Mouse (Mus musculus) Muller cell, postnatal 12 days (primary cell): ENCODE measurements at regions not wholly inside any gene's neighbourhood (a gene's known extent, or its start where the extent isn't known, plus 50 kb on each side); places are given as distances from the start of the nearest gene placed in this dataset.

Source experiments
- DNase-seq: peaks from one replicate; pipeline ENCODE4 v3.0.0-alpha.2; 2015; ENCODE audit errors: inconsistent ontology term

GRCm38 (mm10) chrX:92791023-92791346, 191.6 kb upstream of the Mageb18 start:
- no peak for DNase-seq

DNA sequence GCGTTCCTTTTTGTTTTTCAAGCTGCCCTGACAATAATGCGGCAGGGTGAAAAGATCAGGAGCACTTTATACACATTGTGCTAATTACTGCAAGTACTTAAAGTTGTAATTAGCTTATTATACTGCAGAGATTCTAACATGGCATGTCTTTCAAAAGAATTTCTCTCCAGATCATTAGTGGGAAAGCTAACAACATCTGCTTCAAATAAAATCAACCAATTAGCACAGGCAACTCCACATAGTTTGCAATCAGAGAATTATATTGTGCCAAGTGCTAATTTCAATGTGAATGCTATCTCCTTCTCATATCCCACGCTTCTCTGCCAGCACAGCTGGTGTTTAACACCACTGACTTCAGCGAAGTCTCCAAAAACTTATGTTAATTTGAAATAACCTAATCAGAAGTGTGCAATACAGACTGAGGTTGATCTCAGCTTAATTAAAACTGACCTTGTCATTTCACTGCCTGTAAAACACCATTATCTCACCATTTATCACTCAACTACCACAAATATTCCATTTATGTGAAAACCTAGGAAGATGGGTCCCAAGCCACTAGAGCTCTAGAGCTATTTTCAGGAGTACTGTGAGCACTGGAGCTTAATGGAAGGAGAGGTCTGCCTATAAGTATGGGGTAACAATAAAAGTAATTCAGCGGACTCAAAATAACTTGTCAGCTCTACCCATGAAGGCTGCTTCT, 191.1 kb upstream of the Mageb18 start:
- DNase-seq = peak; percentile 83

GRCm38 (mm10) chrX:92786814-92787213, 187.4 kb upstream of the Mageb18 start:
- DNase-seq = peak; percentile 12

GRCm38 (mm10) chrX:92740026-92740425, 140.7 kb upstream of the Mageb18 start:
- no peak for DNase-seq

- no peak for DNase-seq
Observed at GRCm38 (mm10) chrX:92710279-92710678, 110.9 kb upstream of the Mageb18 start.

DNA sequence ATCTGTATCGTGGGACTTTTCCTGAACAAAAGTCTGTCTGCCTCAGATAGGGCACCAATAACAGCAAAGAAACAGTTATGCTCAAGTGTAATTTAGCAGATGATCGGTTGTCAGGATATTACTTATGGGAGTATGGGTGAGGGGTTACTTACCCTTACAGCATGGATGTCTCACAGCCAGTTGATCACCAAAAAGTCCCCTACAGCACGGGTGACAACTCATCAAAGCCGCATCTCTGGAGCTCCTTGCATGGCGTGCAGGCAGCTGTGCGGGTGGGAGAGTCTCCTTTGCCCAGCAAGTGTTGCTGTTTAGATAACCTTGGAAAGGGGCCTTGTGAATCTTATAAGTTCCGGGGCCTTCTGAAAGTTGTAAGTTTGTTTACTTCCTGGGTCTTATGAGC, 80.4 kb upstream of the Mageb18 start:
- no peak for DNase-seq

- DNase-seq = peak; percentile 0
Observed at GRCm38 (mm10) chrX:92661168-92661567, 61.8 kb upstream of the Mageb18 start.
